Mouse (Mus musculus): Measurements from ENCODE around the gene Wrb. TPM values are rescaled to one million over a fixed set of nuclear protein-coding genes. Genes with fewer than 3 reads are reported as not detected.
"Not testable (repeated sequence)": the region's sequence is repeated elsewhere in the genome, so short reads cannot be mapped to it uniquely, and the experiment has no call there.

Gene Wrb
- polyA plus RNA-seq (2012; rRNA removed) (4.3 and 7.3 TPM in 2 replicates), polyA plus RNA-seq (2014; fragmentation: Nextera tagmentation; extraction: Ambion mirVana) (13.3 and 13.6 TPM in 2 replicates)

- ATAC-seq (ENCODE audit: insufficient read depth) (peak; percentile 98), DNase-seq (ENCODE audit: low read depth in 3 of 3, low spot score in 3 of 3) (peak; percentile 94 to 95 (median 95))
- under 1% methylated on average over 68 of the region's 68 CpGs for WGBS (ENCODE audit: insufficient replicate concordance)
- H3K4me1 ChIP-seq (replicated peaks; ENCODE audit: control insufficient read depth in 2 of 2, insufficient read depth in 2 of 2, low read length in 1 of 2) = peaks cover 0 to 11% of the 10 kb centered on the region in 2 experiments; a peak in 3 of 4 replicates
- no peak within 1 kb of the TSS for H3K27ac ChIP-seq
- H3K36me3 ChIP-seq (replicated peaks; ENCODE audit: control insufficient read depth, insufficient read depth, low read depth) = no peaks in the 10 kb centered on the region
- H3K9me3 ChIP-seq (ENCODE audit: control insufficient read depth, low read length) = no peaks in the 10 kb centered on the region; the same call in 1 of the 2 replicates
- peak within 1 kb of the TSS; percentile 63 to 64 for H3K4me3 ChIP-seq (ENCODE audit: insufficient read depth in 1 of 2, low read depth in 2 of 2, low read length in 2 of 2)
- peak within 1 kb of the TSS; percentile 46 for H3K9ac ChIP-seq (replicated peaks)
- TF ChIP-seq CTCF (IDR thresholded peaks at IDR 0.05; ENCODE audit: low read depth) (peak; percentile 96), EP300 (IDR thresholded peaks at IDR 0.05; ENCODE audit: low read depth) (no peak)
- H3K27me3 ChIP-seq (ENCODE audit: control insufficient read depth, insufficient read depth, low read length) = no peaks in the 10 kb centered on the region
- peak within 1 kb of the TSS; percentile 75 for H3K4me2 ChIP-seq (ENCODE audit: low read depth)
Measured at GRCm38 (mm10) chr16:96145110-96145800, at the start of gene Wrb. TSS of gene Wrb (plus strand) at chr16:96145407.

GRCm38 (mm10) chr16:96095966-96096365, 49.2 kb upstream of the Wrb start:
- no peak for TF ChIP-seq EP300 (IDR thresholded peaks at IDR 0.05; ENCODE audit: low read depth)
- TF ChIP-seq CTCF (IDR thresholded peaks at IDR 0.05; ENCODE audit: low read depth) = no peak
- Histone ChIP-seq H3K9me3 (ENCODE audit: control insufficient read depth, low read length) (no peaks in the 10 kb centered on the region), H3K27me3 (ENCODE audit: control insufficient read depth, insufficient read depth, low read length) (no peaks in the 10 kb centered on the region), H3K4me1 (replicated peaks; ENCODE audit: control insufficient read depth in 2 of 2, insufficient read depth in 2 of 2, low read length in 1 of 2) (no peaks in the 10 kb centered on the region; a peak in 1 of 4 replicates), H3K4me3 (ENCODE audit: insufficient read depth in 1 of 2, low read depth in 2 of 2, low read length in 2 of 2) (no peak overlapping the region), H3K27ac (no peak overlapping the region), H3K36me3 (replicated peaks; ENCODE audit: control insufficient read depth, insufficient read depth, low read depth) (no peaks in the 10 kb centered on the region), H3K9ac (replicated peaks) (no peak overlapping the region), H3K4me2 (ENCODE audit: low read depth) (no peak overlapping the region)
- no peak for ATAC-seq (ENCODE audit: insufficient read depth)
- no peak for DNase-seq (ENCODE audit: low read depth in 3 of 3, low spot score in 3 of 3)
- 69% methylated on average over 5 of the region's 5 CpGs for WGBS (ENCODE audit: insufficient replicate concordance)

DNA sequence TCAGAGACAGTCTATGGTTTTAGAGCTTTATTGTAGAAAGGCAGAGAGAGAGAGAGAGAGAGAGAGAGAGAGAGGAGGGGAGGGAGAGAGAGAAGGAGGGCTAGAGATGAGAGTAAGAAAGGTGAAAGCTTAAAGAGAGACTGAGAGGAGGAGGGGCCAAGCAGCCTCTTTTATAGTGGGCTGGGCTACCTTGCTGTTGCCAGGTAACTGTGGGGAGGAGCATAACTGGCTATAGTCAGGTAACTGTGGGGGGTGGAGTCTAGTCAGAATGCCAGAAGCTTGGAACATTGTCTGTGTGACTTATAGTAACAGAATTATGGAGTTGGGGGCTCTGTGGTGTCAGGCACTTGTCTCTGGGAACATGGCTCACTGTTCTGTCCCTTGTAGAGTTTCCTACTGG, 47.4 kb upstream of the Wrb start:
- H3K9ac ChIP-seq (replicated peaks); H3K4me2 ChIP-seq (ENCODE audit: low read depth); H3K4me3 ChIP-seq (ENCODE audit: insufficient read depth in 1 of 2, low read depth in 2 of 2, low read length in 2 of 2); H3K4me1 ChIP-seq (replicated peaks; ENCODE audit: control insufficient read depth in 2 of 2, insufficient read depth in 2 of 2, low read length in 1 of 2); H3K9me3 ChIP-seq (ENCODE audit: control insufficient read depth, low read length); ATAC-seq (ENCODE audit: insufficient read depth); H3K36me3 ChIP-seq (replicated peaks; ENCODE audit: control insufficient read depth, insufficient read depth, low read depth); H3K27ac ChIP-seq; H3K27me3 ChIP-seq (ENCODE audit: control insufficient read depth, insufficient read depth, low read length); DNase-seq (ENCODE audit: low read depth in 3 of 3, low spot score in 3 of 3): not testable (repeated sequence)

GRCm38 (mm10) chr16:96103036-96103435, 42.2 kb upstream of the Wrb start:
- no peak overlapping the region for H3K27ac ChIP-seq
- H3K4me3 ChIP-seq (ENCODE audit: insufficient read depth in 1 of 2, low read depth in 2 of 2, low read length in 2 of 2) = no peak overlapping the region
- ATAC-seq (ENCODE audit: insufficient read depth) = no peak
- H3K9me3 ChIP-seq (ENCODE audit: control insufficient read depth, low read length) = no peaks in the 10 kb centered on the region
- H3K4me1 ChIP-seq (replicated peaks; ENCODE audit: control insufficient read depth in 2 of 2, insufficient read depth in 2 of 2, low read length in 1 of 2) = no peaks in the 10 kb centered on the region
- no peak overlapping the region for H3K4me2 ChIP-seq (ENCODE audit: low read depth)
- H3K27me3 ChIP-seq (ENCODE audit: control insufficient read depth, insufficient read depth, low read length) = no peaks in the 10 kb centered on the region
- DNase-seq (ENCODE audit: low read depth in 3 of 3, low spot score in 3 of 3) = no peak
- 27% methylated on average over 2 of the region's 2 CpGs for WGBS (ENCODE audit: insufficient replicate concordance)
- peak; percentile 58 for TF ChIP-seq CTCF (IDR thresholded peaks at IDR 0.05; ENCODE audit: low read depth)
- TF ChIP-seq EP300 (IDR thresholded peaks at IDR 0.05; ENCODE audit: low read depth) = no peak
- H3K9ac ChIP-seq (replicated peaks) = no peak overlapping the region
- no peaks in the 10 kb centered on the region for H3K36me3 ChIP-seq (replicated peaks; ENCODE audit: control insufficient read depth, insufficient read depth, low read depth)

DNA sequence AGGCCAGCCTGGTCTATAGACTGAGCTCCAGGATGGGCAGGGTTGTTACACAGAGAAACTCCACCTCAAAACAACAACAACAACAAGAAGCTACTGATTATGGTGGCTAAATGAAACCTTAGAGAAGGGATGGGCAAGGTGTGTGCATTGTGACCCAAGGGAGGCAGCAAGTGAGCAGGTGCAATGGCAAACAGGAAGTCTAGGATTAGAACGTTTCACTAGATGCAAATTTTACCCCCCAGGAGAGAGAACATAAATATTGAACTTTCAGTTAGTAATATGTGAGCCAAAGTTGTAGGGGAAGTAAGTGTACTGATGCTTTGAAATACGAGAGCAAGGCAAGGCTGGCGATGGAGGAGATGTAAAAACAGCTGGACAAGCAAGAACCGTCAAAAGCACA, 35.5 kb upstream of the Wrb start:
- DNase-seq (ENCODE audit: low read depth in 3 of 3, low spot score in 3 of 3) (no peak), ATAC-seq (ENCODE audit: insufficient read depth) (no peak)
- Histone ChIP-seq H3K27me3 (ENCODE audit: control insufficient read depth, insufficient read depth, low read length) (no peaks in the 10 kb centered on the region), H3K4me1 (replicated peaks; ENCODE audit: control insufficient read depth in 2 of 2, insufficient read depth in 2 of 2, low read length in 1 of 2) (no peaks in the 10 kb centered on the region), H3K36me3 (replicated peaks; ENCODE audit: control insufficient read depth, insufficient read depth, low read depth) (no peaks in the 10 kb centered on the region), H3K4me2 (ENCODE audit: low read depth) (no peak overlapping the region), H3K4me3 (ENCODE audit: insufficient read depth in 1 of 2, low read depth in 2 of 2, low read length in 2 of 2) (no peak overlapping the region), H3K27ac (no peak overlapping the region), H3K9me3 (ENCODE audit: control insufficient read depth, low read length) (no peaks in the 10 kb centered on the region), H3K9ac (replicated peaks) (no peak overlapping the region)
- TF ChIP-seq EP300 (IDR thresholded peaks at IDR 0.05; ENCODE audit: low read depth) = no peak
- no peak for TF ChIP-seq CTCF (IDR thresholded peaks at IDR 0.05; ENCODE audit: low read depth)
- 46% methylated on average over 4 of the region's 4 CpGs for WGBS (ENCODE audit: insufficient replicate concordance)

Measured in liver, embryonic 14.5 days (tissue).